In the genomic region with DNA sequence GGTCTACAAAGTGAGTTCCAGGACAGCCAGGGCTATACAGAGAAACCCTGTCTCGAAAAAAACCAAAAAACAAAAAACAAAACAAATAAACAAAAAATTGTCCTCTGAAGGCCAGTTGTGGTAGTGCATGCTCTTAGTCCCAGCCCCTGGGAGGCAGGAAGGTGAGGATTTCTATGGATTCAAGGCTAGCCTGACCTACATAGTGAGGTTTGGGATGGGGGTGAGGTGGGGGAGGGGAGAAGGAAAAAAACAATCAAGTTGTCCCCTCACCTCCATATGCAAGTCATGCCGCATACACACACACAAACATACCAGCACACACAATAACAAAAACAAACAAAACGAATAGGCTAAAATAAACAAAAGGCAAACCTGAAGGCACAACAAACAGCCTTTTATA, we compare ENCODE assay signal across 26 mouse cellular contexts. TPM values are rescaled to one million over a fixed set of nuclear protein-coding genes. Genes with fewer than 3 reads are reported as not detected.
DNase-seq lines count a peak whose midpoint lies in the region; ATAC-seq and TF ChIP-seq lines count a peak whose summit lies in the region.
"Had no signal": no experiment of that assay in that cellular context is flagged by ENCODE, and none has a peak within 500 bp of the region (broad histone marks: within the 10 kb centered on the region; RNA-seq: fewer than 3 reads in every experiment).

No protein-coding gene starts in this region.

- 84% methylated on average over 3 of the region's 3 CpGs for WGBS in hindbrain, postnatal 0 days
- WGBS in hindbrain, embryonic 13.5 days: 91% methylated on average over 3 of the region's 3 CpGs
- 79% methylated on average over 3 of the region's 3 CpGs for WGBS in midbrain, embryonic 11.5 days
- WGBS in midbrain, embryonic 10.5 days: 90% methylated on average over 3 of the region's 3 CpGs

- H3K27me3 ChIP-seq in hindbrain, postnatal 0 days (ENCODE audit: insufficient read depth, low read length): no peaks in the 10 kb centered on the region
- no peaks in the 10 kb centered on the region for H3K27me3 ChIP-seq in hindbrain, embryonic 13.5 days
- H3K27me3 ChIP-seq in midbrain, embryonic 11.5 days (ENCODE audit: control insufficient read depth, insufficient read depth, low read length): no peaks in the 10 kb centered on the region
- H3K27me3 ChIP-seq in midbrain, embryonic 10.5 days (ENCODE audit: low read depth, poor library complexity, severe bottlenecking): no peaks in the 10 kb centered on the region
- H3K27me3 ChIP-seq: CH12.LX; embryonic facial prominence, embryonic 12.5 days; forebrain, embryonic 13.5 days; forebrain, embryonic 15.5 days; Patski had no signal

- DNase-seq in hindbrain, postnatal 0 days (ENCODE audit: low spot score): no peak
- DNase-seq in midbrain, embryonic 11.5 days (ENCODE audit: low spot score, missing footprints): peak; percentile 61
- no peak for DNase-seq in midbrain, embryonic 10.5 days (ENCODE audit: low spot score)
- peak; percentile 68 for DNase-seq in R1 (ENCODE audit: low read depth, low spot score)
- no peak for DNase-seq in spleen, postnatal 10 days (ENCODE audit: low spot score in 2 of 2)
- no peak for DNase-seq in natural killer cell, adult 2 months (ENCODE audit: low spot score in 2 of 2)
- DNase-seq: adrenal gland, adult 8-10 months; adrenal gland, postnatal 14 days; adrenal gland, postnatal 36 days; B cell, adult 2 months; cerebellum, adult 11-12 months; cerebellum, adult 2 months; cerebellum, adult 9-10 months; cerebellum, postnatal 10 days; cerebellum, postnatal 36 days; forebrain, postnatal 0 days had no signal

- ATAC-seq in hindbrain, postnatal 0 days: no peak
- no peak for ATAC-seq in hindbrain, embryonic 13.5 days (ENCODE audit: low FRiP score)
- no peak for ATAC-seq in midbrain, embryonic 11.5 days (ENCODE audit: low FRiP score)
- ATAC-seq: activated CD4-positive, CD25-positive, alpha-beta regulatory T cell, adult 4 months; CD4-positive, CD25-positive, alpha-beta regulatory T cell, adult 4 months; forebrain, embryonic 13.5 days; forebrain, embryonic 15.5 days; forebrain, postnatal 0 days; Patski had no signal

- TF ChIP-seq CTCF in hindbrain, postnatal 0 days (IDR thresholded peaks at IDR 0.05; ENCODE audit: low read depth): 0 out of 2 replicates have a peak, but pooled peaks have one; percentile 1

- no peaks in the 10 kb centered on the region for H3K4me1 ChIP-seq in hindbrain, postnatal 0 days (ENCODE audit: insufficient read depth, low read length)
- H3K4me1 ChIP-seq in hindbrain, embryonic 13.5 days (replicated peaks): no peaks in the 10 kb centered on the region
- no peaks in the 10 kb centered on the region for H3K4me1 ChIP-seq in midbrain, embryonic 11.5 days (ENCODE audit: control insufficient read depth, insufficient read depth, low read length)
- no peaks in the 10 kb centered on the region for H3K4me1 ChIP-seq in midbrain, embryonic 10.5 days
- H3K4me1 ChIP-seq: embryonic facial prominence, embryonic 10.5 days; embryonic facial prominence, embryonic 12.5 days; forebrain, embryonic 13.5 days; forebrain, embryonic 15.5 days had no signal

- no peak overlapping the region for H3K9ac ChIP-seq in hindbrain, postnatal 0 days (replicated peaks; ENCODE audit: low read length)
- H3K9ac ChIP-seq in hindbrain, embryonic 13.5 days: no peak overlapping the region
- H3K9ac ChIP-seq in midbrain, embryonic 11.5 days (ENCODE audit: low read length): no peak overlapping the region
- H3K9ac ChIP-seq: embryonic facial prominence, embryonic 12.5 days; forebrain, embryonic 13.5 days; forebrain, embryonic 15.5 days; forebrain, postnatal 0 days had no signal

- H3K27ac ChIP-seq in hindbrain, postnatal 0 days: no peak overlapping the region
- H3K27ac ChIP-seq in hindbrain, embryonic 13.5 days: no peak overlapping the region
- H3K27ac ChIP-seq in midbrain, embryonic 11.5 days (ENCODE audit: low read depth, low read length): no peak overlapping the region
- H3K27ac ChIP-seq in midbrain, embryonic 10.5 days (replicated peaks): no peak overlapping the region
- H3K27ac ChIP-seq: embryonic facial prominence, embryonic 10.5 days; embryonic facial prominence, embryonic 12.5 days; forebrain, embryonic 13.5 days; forebrain, embryonic 15.5 days had no signal

- H3K9me3 ChIP-seq in hindbrain, postnatal 0 days (ENCODE audit: low read length): no peaks in the 10 kb centered on the region
- H3K9me3 ChIP-seq in hindbrain, embryonic 13.5 days: no peaks in the 10 kb centered on the region
- H3K9me3 ChIP-seq in midbrain, embryonic 11.5 days (ENCODE audit: control insufficient read depth, low read length): no peaks in the 10 kb centered on the region
- H3K9me3 ChIP-seq in midbrain, embryonic 10.5 days (replicated peaks): no peaks in the 10 kb centered on the region
- H3K9me3 ChIP-seq: embryonic facial prominence, embryonic 10.5 days; embryonic facial prominence, embryonic 12.5 days; forebrain, embryonic 13.5 days; forebrain, embryonic 15.5 days; G1E had no signal

- H3K36me3 ChIP-seq in hindbrain, postnatal 0 days (ENCODE audit: insufficient read depth, low read length): no peaks in the 10 kb centered on the region
- H3K36me3 ChIP-seq in hindbrain, embryonic 13.5 days: no peaks in the 10 kb centered on the region
- H3K36me3 ChIP-seq in midbrain, embryonic 11.5 days (ENCODE audit: control insufficient read depth, insufficient read depth, low read length): no peaks in the 10 kb centered on the region
- H3K36me3 ChIP-seq in midbrain, embryonic 10.5 days: no peaks in the 10 kb centered on the region
- H3K36me3 ChIP-seq: embryonic facial prominence, embryonic 10.5 days; embryonic facial prominence, embryonic 12.5 days; forebrain, embryonic 15.5 days; G1E had no signal

- no peak overlapping the region for H3K4me3 ChIP-seq in hindbrain, postnatal 0 days (ENCODE audit: low read length)
- no peak overlapping the region for H3K4me3 ChIP-seq in hindbrain, embryonic 13.5 days
- no peak overlapping the region for H3K4me3 ChIP-seq in midbrain, embryonic 11.5 days (ENCODE audit: low read depth, low read length)
- H3K4me3 ChIP-seq in midbrain, embryonic 10.5 days: no peak overlapping the region
- H3K4me3 ChIP-seq: embryonic facial prominence, embryonic 10.5 days; embryonic facial prominence, embryonic 12.5 days; forebrain, embryonic 13.5 days; forebrain, embryonic 15.5 days had no signal

- no peak overlapping the region for H3K4me2 ChIP-seq in hindbrain, postnatal 0 days (ENCODE audit: low read depth, low read length)
- no peak overlapping the region for H3K4me2 ChIP-seq in hindbrain, embryonic 13.5 days
- H3K4me2 ChIP-seq in midbrain, embryonic 11.5 days: no peak overlapping the region
- H3K4me2 ChIP-seq: embryonic facial prominence, embryonic 12.5 days; forebrain, embryonic 13.5 days; forebrain, embryonic 15.5 days had no signal

RNA-seq across cellular contexts. Expression of a gene that starts 17.4 kb away (rescaled TPM):
- 61.7 and 71.3 TPM in 2 replicates for total RNA-seq in hindbrain, postnatal 0 days (2014; rRNA removed)
- 300 and 303 TPM in 2 replicates for polyA plus RNA-seq in hindbrain, postnatal 0 days (2015; fragmentation: Nextera tagmentation; extraction: Ambion mirVana)
- polyA plus RNA-seq in hindbrain, embryonic 13.5 days (2015; fragmentation: Nextera tagmentation; extraction: Ambion mirVana): 268 and 333 TPM in 2 replicates
- polyA plus RNA-seq in midbrain, embryonic 11.5 days (2014; fragmentation: Nextera tagmentation; extraction: Ambion mirVana): 418 and 497 TPM in 2 replicates
- polyA plus RNA-seq in midbrain, embryonic 10.5 days (2016; fragmentation: Nextera tagmentation; extraction: Ambion mirVana): 321 and 408 TPM in 2 replicates

Comparison
In these comparisons a context has a peak if more than half of its experiments do, and no peak if none do; other contexts are left out.
1. DNase-seq: peak in midbrain, embryonic 11.5 days (single experiment) and R1 (single experiment); none in hindbrain, postnatal 0 days (single experiment), midbrain, embryonic 10.5 days (single experiment), spleen, postnatal 10 days (0 of 2) and natural killer cell, adult 2 months (0 of 2).